Mouse (Mus musculus) hindbrain, postnatal 0 days (tissue): ENCODE results near the gene Ppard. TPM values are rescaled to one million over a fixed set of nuclear protein-coding genes. Genes with fewer than 3 reads are reported as not detected.

Experiments
- ATAC-seq: fragments of 200-750 bp; cut with Nextera tagmentation; 2 replicates; pipeline ENCODE4 v1.8.0; 2017; ENCODE audit warnings: mild to moderate bottlenecking, moderate TSS enrichment, moderate library complexity
- DNase-seq: peaks from one replicate; pipeline ENCODE4 v3.0.0-alpha.2; 2015; ENCODE audit warnings: low spot score
- H3K27ac ChIP-seq: fragments of 300-500 bp; sonication (generic); 2 replicates; pipeline ENCODE4 v1.5.1; 2014; ENCODE audit warnings: mild to moderate bottlenecking
- H3K27me3 ChIP-seq: fragments of 300-500 bp; sonication (generic); 2 replicates; pipeline ENCODE4 v1.6.1; 2014; ENCODE audit warnings: low read length, mixed read lengths; ENCODE audit not compliant: insufficient read depth
- H3K36me3 ChIP-seq: fragments of 300-500 bp; sonication (generic); 2 replicates; pipeline ENCODE4 v1.6.1; 2014; ENCODE audit warnings: low read length, mixed read lengths; ENCODE audit not compliant: insufficient read depth
- H3K4me1 ChIP-seq: fragments of 300-500 bp; sonication (generic); 2 replicates; pipeline ENCODE4 v1.6.1; 2014; ENCODE audit warnings: antibody characterized with exemption, low read length, mixed read lengths; ENCODE audit not compliant: insufficient read depth
- H3K4me2 ChIP-seq: fragments of 300-500 bp; sonication (generic); 2 replicates; pipeline ENCODE4 v1.6.1; 2014; ENCODE audit warnings: low read depth, mild to moderate bottlenecking, low read length, moderate library complexity, mixed read lengths
- H3K4me3 ChIP-seq: fragments of 300-500 bp; sonication (generic); 2 replicates; pipeline ENCODE4 v1.5.1; 2014; ENCODE audit warnings: low read length
- H3K9ac ChIP-seq: fragments of 300-500 bp; sonication (generic); replicated peaks from 2 replicates; pipeline ENCODE4 v1.6.1; 2014; ENCODE audit warnings: mild to moderate bottlenecking, low read length, moderate library complexity, mixed read lengths
- H3K9me3 ChIP-seq: fragments of 300-500 bp; sonication (generic); 2 replicates; pipeline ENCODE4 v1.6.1; 2016; ENCODE audit warnings: low read length, mixed read lengths
- CTCF ChIP-seq: IDR thresholded peaks from 2 replicates; pipeline ENCODE4 v1.5.1; 2016; ENCODE audit warnings: antibody characterized with exemption, control low read depth, low read depth
- WGBS: fragments of 180-500 bp; shearing (Covaris S2); extraction: QIAGEN DNeasy Blood & Tissue Kit; methylation state at CpG from one replicate; pipeline ENCODE4 v1.1.7; 2014; 5-methylcytosine and 5-hydroxymethylcytosine counted together
- polyA plus RNA-seq: library from polyadenylated mRNA; unstranded; fragments of >200 nt; fragmentation: Nextera tagmentation; extraction: Ambion mirVana; gene quantifications from 2 replicates; pipeline ENCODE4 v1.2.1, GENCODE M21; 2015
- total RNA-seq: library from RNA; depleted of rRNA; stranded (reverse); fragments of >200 nt; gene quantifications from 2 replicates; pipeline ENCODE4 v1.2.3, GENCODE M21; 2014

The Ppard gene
- total and polyA plus RNA-seq, 2 experiments from 2014 or later = 1.7 to 16.4 TPM

DNA sequence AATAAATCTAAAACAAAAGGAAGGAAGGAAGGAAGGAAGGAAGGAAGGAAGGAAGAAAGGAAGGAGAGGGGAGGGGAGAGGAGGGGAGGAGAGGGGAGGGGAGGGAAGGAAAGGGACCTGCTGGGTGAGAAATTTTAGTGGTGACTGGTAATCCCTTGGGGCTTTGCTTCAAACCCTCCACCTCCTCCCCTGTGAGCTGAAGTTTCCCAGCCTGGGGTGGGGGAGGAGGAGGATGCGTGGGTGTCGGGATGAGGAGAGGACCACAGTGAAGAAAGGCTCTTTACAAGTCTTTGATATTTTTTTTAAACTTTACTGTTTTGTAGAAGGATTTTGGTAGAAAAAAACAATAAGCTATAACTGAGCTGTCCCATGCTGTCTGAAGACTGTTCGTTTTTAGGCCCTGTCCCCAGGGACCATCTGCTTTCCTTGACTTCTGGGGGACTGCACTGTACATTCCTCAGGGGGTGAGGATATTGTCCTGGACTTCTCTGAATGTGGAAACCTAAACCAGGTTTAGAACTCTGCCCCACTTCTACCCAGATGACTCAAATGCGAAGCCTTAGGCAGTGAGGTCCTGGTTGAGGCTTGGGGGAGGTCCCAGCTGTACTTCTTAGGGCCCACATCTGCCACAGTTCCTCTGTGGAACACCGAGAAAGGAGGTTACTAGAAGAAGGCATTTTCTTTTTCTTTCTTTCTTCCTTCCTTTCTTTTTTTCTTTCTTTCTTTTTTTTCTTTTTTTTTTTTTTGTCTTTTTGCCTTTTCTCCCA lies 79.0 kb downstream of the Ppard start:
- H3K27ac ChIP-seq = no peak overlapping the region
- H3K4me3 ChIP-seq = no peak overlapping the region
- H3K9ac ChIP-seq = no peak overlapping the region
- TF ChIP-seq CTCF = no peak
- WGBS = 78% methylated on average over 5 of the region's 5 CpGs
- no peaks in the 10 kb centered on the region for H3K27me3 ChIP-seq
- H3K4me1 ChIP-seq = 0 out of 2 replicates have a peak, but pooled peaks cover 9% of the 10 kb centered on the region
- no peak overlapping the region for H3K4me2 ChIP-seq
- DNase-seq (no peak), ATAC-seq (no peak)
- peaks cover 2% of the 10 kb centered on the region; the same call in 1 of the 2 replicates for H3K36me3 ChIP-seq
- no peaks in the 10 kb centered on the region for H3K9me3 ChIP-seq

DNA sequence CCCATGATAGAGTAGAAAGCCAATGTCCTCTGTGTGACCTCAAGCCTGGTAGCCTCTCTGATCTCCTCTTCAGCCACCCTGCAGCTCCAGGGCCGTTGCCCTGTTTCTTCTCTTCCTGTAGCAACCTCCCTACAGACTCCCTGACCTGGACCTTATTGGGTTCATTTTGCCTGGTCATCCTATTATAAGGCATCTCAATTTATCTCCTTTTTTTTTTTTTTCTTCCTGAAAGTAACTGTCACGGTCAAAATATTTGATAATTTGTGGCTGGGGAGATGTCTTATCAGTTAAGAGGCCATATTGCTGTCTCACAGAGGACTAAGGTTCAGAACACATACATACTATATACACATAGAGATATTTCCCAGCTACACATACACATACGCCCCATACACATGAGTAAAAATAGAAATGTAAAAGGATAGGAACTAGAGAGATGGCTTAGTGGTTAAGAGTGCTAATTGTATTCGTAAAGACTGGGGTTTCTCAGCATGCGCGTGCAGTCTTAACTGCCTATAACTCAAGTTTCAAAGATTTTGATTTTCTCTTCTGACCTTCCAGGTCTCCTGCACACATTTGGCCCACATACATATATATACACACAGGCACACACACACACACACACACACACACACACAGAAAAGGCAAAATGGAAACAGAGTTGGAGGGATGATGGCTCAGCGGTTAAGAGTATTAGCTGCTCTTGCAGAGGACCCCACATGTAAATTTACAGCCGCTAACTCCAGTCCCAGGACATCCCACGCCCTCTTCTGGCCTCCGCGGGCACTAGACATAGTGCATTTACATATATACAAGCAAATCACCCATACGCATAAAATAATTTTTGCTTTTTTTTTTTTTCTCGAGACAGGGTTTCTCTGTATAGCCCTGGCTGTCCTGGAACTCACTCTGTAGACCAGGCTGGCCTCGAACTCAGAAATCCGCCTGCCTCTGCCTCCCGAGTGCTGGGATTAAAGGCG lies 80.0 kb downstream of the Ppard start:
- H3K4me3 ChIP-seq = peak overlapping the region; percentile 71
- peak; percentile 10 for ATAC-seq
- TF ChIP-seq CTCF = peak; percentile 53
- H3K27ac ChIP-seq = no peak overlapping the region
- no peaks in the 10 kb centered on the region for H3K9me3 ChIP-seq
- peak overlapping the region; percentile 89 for H3K4me2 ChIP-seq
- DNase-seq = no peak
- no peaks in the 10 kb centered on the region for H3K27me3 ChIP-seq
- H3K9ac ChIP-seq = peak overlapping the region; percentile 77; the same call in 1 of the 2 replicates
- H3K36me3 ChIP-seq = peaks cover 4% of the 10 kb centered on the region; the same call in 1 of the 2 replicates
- 25% methylated on average over 17 of the region's 17 CpGs for WGBS
- 0 out of 2 replicates have a peak, but pooled peaks cover 9% of the 10 kb centered on the region for H3K4me1 ChIP-seq

DNA sequence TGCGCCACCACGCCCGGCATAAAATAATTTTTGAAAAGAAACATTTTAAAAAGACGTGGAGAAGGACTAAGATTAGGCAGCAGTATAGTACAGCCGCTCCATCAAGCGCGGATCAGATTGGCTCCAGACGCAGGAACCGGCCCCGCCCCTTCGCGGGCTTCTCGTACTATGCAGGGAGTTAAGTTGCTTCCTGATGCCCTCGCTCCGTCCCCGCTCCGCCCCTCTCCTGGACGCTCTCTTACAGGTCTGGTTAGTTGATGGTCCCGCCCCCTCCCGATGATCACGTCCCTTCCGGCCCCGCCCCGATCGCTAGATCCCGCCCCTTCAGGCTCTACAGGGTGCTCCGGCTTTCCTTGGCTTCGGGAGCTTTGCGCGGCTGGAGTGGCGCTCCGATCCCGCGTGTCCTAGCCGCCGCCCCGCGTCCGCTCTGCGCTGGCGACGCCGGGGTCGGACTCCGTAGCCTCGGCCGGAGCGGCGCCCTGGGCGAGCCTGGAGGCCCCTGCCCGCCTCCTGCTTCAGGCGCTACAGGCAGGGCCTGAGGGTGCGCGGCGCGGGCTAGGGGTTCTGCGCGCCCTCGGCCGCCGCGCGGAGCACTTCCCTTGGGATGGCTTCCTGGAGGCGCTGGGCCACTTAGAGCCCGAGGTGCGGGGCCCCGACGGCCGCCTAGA lies 80.8 kb downstream of the Ppard start, which contains the start of gene Fance:
Fance (plus strand) TSS at position 308 of the 668 bp plus-strand sequence.
- ATAC-seq = peak; percentile 98
- Histone ChIP-seq H3K4me3 (peak within 1 kb of the TSS; percentile 71), H3K4me1 (0 out of 2 replicates have a peak, but pooled peaks cover 9% of the 10 kb centered on the region), H3K36me3 (peaks cover 4% of the 10 kb centered on the region; the same call in 1 of the 2 replicates), H3K27me3 (no peaks in the 10 kb centered on the region), H3K9me3 (no peaks in the 10 kb centered on the region), H3K27ac (peak within 1 kb of the TSS; percentile 89), H3K9ac (peak within 1 kb of the TSS; percentile 77), H3K4me2 (peak within 1 kb of the TSS; percentile 89)
- peak; percentile 99 for DNase-seq
- under 1% methylated on average over 68 of the region's 69 CpGs for WGBS
- no peak for TF ChIP-seq CTCF

DNA sequence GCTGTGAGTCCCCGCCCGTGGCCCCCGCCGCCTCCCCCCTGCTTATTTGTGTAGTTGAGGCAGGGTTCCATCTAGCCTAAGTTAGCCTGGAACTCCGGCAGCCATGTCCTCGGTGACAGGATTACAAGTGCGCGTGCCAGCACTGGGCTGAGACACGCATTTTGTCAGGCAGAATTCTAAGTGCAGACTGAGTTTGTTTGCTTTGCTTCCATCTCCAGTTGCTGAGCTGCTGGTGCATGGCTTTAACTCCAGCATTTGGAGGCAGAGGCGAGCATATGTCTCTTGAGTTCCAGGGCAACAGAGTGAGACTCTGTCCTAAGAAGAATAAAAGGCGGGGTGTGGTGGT lies 81.4 kb downstream of the Ppard start:
- Histone ChIP-seq H3K36me3 (peaks cover 4% of the 10 kb centered on the region; the same call in 1 of the 2 replicates), H3K4me3 (peak overlapping the region; percentile 71), H3K4me2 (peak overlapping the region; percentile 89), H3K9me3 (no peaks in the 10 kb centered on the region), H3K27me3 (no peaks in the 10 kb centered on the region), H3K9ac (peak overlapping the region; percentile 77), H3K27ac (peak overlapping the region; percentile 89), H3K4me1 (0 out of 2 replicates have a peak, but pooled peaks cover 5% of the 10 kb centered on the region)
- TF ChIP-seq CTCF = no peak
- ATAC-seq (no peak; the same call in none of the 2 replicates), DNase-seq (peak; percentile 69)
- 1% methylated on average over 11 of the region's 11 CpGs for WGBS

DNA sequence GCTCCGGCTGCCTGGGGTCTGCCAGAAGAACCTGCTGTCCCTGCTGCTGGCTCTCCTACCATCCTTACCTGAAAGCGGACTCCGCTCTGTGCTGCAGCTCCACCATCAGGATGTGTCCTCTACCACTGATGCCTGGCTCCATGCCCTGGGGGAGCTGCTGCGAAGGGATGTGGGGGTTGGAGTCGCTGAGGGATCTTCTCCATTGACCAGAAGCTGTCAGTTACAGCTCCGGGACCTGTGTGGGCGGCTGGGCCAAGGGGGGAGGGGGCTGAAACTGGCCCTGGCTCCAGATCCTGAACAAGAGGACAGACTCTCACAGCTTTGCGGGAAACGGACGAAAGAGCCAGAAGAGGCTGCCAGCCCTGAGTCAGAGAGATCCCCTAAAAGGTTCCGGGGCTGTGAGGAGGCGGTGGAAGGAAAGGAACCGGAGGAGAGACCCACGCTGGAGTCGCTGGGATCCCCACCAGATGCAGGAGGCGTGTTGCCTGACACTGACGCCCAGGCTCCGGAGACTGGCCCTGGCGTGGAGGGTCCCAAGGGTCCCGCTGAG lies 83.2 kb downstream of the Ppard start:
- H3K9ac ChIP-seq = 0 out of 2 replicates have a peak overlapping the region, but pooled peaks have one; percentile 3
- TF ChIP-seq CTCF = 0 out of 2 replicates have a peak, but pooled peaks have one; percentile 9
- H3K9me3 ChIP-seq = no peaks in the 10 kb centered on the region
- no peaks in the 10 kb centered on the region for H3K27me3 ChIP-seq
- peaks cover 4% of the 10 kb centered on the region; the same call in 1 of the 2 replicates for H3K36me3 ChIP-seq
- no peak overlapping the region for H3K4me3 ChIP-seq
- ATAC-seq = no peak
- 0 out of 2 replicates have a peak, but pooled peaks cover 5% of the 10 kb centered on the region for H3K4me1 ChIP-seq
- peak; percentile 31 for DNase-seq
- H3K27ac ChIP-seq = no peak overlapping the region
- no peak overlapping the region for H3K4me2 ChIP-seq
- 69% methylated on average over 20 of the region's 20 CpGs for WGBS

DNA sequence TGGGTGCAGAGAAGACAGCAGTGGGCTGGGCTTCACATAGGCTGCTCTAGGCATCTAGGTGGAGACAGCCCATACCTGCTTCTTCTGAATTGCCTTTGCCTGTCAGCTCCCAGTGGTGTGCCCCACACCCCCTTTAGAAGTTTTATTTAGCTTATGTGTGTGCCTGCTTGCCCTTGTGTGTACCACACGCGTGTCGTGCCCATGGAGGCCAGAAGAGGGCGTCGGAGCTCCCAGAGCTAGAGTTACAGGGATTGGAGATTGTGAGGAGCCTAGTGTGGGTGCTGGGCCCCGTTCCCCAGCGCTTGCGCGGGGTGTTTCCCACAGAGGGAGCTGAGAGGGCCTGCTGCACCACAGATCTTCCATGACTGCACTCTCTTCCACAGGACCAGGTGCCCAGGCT lies 84.0 kb downstream of the Ppard start:
- Histone ChIP-seq H3K27ac (no peak overlapping the region), H3K4me1 (0 out of 2 replicates have a peak, but pooled peaks cover 5% of the 10 kb centered on the region), H3K36me3 (peaks cover 4% of the 10 kb centered on the region; the same call in 1 of the 2 replicates), H3K9me3 (no peaks in the 10 kb centered on the region), H3K9ac (no peak overlapping the region), H3K27me3 (no peaks in the 10 kb centered on the region), H3K4me3 (no peak overlapping the region), H3K4me2 (no peak overlapping the region)
- no peak for ATAC-seq
- TF ChIP-seq CTCF = peak; percentile 30; the same call in 1 of the 2 replicates
- DNase-seq = no peak
- 93% methylated on average over 9 of the region's 9 CpGs for WGBS
